Mouse (Mus musculus): Measurements from ENCODE around the gene Trappc6a.

The Trappc6a gene

GRCm38 (mm10) chr7:19508150-19508923 is at the start of gene Trappc6a, which contains the start of gene Bloc1s3:
TSS of gene Trappc6a (plus strand) at chr7:19508395.
TSS of gene Bloc1s3 (minus strand) at chr7:19508367.
- DNase-seq = peak; percentile 96

DNA sequence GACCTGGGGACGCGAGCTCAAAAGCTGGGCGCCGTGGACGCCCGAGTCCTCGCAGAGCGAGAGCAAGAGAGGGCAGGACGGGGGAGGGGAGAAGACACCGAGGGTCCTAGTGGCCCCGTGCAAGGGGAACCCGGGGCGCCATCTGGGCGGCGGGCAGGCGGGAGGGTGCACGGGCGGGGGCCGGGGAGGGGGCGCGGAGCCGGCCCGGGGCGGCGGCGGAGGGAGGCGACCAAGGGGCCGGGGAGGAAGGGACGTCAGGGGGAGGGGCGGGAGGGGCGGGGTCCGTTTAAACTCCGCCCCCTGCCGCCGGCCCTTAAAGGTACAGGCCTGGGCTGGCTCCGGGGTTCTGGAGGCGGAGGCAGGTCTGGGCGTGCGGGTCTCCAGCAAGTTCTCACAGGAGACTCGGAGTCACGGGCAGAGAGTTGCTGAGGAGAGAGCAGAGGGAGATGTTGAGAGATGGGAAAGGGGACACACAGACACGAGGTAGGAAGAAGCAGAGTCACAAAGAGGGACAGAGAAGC is 49.5 kb upstream of the Trappc6a start, which contains the start of gene Mark4:
TSS of gene Mark4 (minus strand) at position 231 of the 521 bp plus-strand sequence.
- DNase-seq = peak; percentile 89

- no peak for DNase-seq
These were observed 48.9 kb upstream of the Trappc6a start for GRCm38 (mm10) chr7:19459144-19459870.

DNA sequence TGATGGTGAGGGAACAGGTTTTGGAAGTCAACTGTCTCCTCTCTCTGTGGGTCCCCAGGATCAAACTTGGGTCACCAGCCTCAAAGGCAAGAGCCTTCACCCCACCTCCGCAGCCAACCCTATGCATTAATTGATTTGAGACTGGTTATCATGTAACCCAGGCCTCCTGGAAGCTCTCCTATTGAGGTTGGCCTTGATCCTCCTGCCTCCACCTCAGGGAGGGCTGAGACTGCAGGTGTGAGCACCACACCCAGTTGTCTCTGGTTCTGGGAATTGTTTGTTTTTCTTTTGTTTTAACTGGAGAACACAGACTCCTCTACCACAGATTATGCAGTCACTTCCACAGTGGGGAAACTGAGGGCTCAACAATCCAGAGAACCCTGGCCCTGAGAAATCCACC is 47.7 kb upstream of the Trappc6a start:
- DNase-seq = no peak

- peak; percentile 86 for DNase-seq
These were observed 46.7 kb upstream of the Trappc6a start for GRCm38 (mm10) chr7:19461488-19461887.

GRCm38 (mm10) chr7:19462443-19462842 is 45.8 kb upstream of the Trappc6a start:
- DNase-seq = no peak

GRCm38 (mm10) chr7:19462884-19463381 is 45.3 kb upstream of the Trappc6a start, which contains the start of gene Exoc3l2:
TSS of gene Exoc3l2 (plus strand) at chr7:19463331.
- peak; percentile 60 for DNase-seq

GRCm38 (mm10) chr7:19464367-19465307 is 43.6 kb upstream of the Trappc6a start:
- peak; percentile 56 for DNase-seq

- peak; percentile 63 for DNase-seq
These were observed 41.5 kb upstream of the Trappc6a start for GRCm38 (mm10) chr7:19466602-19467145.

- DNase-seq = no peak
These were observed 40.6 kb upstream of the Trappc6a start for GRCm38 (mm10) chr7:19467638-19468037.

GRCm38 (mm10) chr7:19468279-19468678 is 39.9 kb upstream of the Trappc6a start:
- DNase-seq = no peak

GRCm38 (mm10) chr7:19469404-19469803 is 38.8 kb upstream of the Trappc6a start:
- no peak for DNase-seq

GRCm38 (mm10) chr7:19470308-19470707 is 37.9 kb upstream of the Trappc6a start:
- no peak for DNase-seq

- peak; percentile 82 for DNase-seq
These were observed 35.8 kb upstream of the Trappc6a start for GRCm38 (mm10) chr7:19472403-19472802.

DNA sequence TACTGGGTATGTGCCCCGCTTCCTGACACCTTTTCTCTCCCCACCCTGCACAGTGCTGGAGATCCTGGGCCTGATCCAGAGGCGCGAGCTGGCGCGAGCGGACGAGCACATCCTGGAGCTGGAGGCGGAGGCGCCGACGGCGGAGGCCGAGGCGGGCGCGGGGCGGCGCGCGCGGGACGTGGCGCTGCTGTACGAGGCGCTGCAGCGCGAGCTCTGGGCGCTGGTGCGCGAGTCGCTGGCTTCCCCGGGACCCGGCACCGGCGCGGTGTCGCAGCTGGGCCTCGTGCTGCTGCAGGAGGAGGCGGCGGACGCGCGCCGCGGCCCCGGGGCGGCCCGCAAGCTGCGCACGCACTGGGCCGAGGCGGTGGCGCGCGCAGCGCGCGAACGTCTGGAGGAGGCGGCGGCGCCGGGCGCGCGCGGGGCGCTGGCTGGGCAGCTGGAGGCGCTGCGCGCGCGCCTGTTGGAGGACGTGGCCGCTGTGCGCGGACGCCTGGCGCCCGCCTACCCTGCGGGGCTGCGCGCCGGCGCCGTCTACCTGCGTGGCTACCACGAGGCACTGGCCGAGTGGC is 34.2 kb upstream of the Trappc6a start:
- DNase-seq = peak; percentile 86

DNA sequence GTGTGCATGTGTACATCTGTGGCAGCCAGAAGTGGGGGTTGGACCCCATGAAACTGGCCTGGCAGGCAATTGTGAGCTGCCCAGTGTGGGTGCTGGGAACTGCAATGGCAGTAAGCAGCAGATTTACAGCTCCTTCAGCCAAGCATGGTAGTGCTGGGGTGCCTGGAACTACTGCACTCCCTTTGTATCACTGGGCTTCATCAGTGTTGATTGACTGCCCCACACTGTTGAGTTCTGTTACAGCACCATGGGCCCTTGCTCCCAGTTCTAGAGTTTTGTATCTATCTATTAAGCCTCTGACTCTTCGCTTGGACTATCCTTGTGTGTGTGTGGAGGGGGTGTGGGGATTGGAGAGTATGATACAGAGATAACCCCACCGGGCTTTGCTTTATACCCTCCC is 31.1 kb upstream of the Trappc6a start:
- DNase-seq = peak; percentile 19

GRCm38 (mm10) chr7:19477624-19478384 is 30.4 kb upstream of the Trappc6a start:
- peak; percentile 78 for DNase-seq

- no peak for DNase-seq
These were observed 24.9 kb upstream of the Trappc6a start for GRCm38 (mm10) chr7:19483281-19483680.

DNA sequence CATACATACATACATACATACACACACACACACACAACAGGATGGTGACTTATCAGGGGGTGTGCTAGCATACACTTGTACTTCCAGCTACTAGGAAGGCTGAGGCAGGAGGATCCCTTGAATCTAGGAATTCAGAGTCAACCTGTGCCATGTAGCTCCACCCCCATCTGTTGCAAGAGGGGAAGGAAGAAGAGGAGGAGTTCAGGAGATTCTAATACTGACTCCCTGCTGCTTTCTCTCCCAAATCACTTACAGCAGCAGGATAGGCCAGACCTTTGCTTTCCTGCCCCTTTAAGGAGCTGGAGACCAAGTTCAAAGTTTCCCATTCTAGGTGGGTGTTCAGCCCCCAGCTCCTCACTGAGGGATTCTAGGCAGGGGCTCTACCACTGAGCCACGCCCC is 22.7 kb upstream of the Trappc6a start:
- no peak for DNase-seq

DNA sequence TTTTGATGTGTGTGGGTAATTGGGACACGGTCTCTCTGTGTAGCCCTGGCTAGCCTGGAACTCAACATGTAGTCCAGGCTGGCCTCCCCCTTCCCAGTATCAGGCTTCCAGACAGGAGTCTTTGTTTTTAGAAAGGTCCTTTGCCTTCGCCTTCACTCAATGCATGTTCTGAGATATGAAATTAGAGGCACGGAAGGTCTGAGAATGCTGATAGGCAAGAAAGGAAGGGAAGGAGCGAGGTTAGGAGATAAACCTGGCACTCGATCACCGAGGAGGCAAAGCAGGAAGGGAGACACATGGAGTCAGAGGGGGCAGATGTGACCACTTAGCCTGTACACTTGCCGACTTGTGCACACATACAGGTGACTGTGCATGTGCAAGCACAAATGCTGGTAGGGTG is 21.6 kb upstream of the Trappc6a start:
- DNase-seq = no peak

DNA sequence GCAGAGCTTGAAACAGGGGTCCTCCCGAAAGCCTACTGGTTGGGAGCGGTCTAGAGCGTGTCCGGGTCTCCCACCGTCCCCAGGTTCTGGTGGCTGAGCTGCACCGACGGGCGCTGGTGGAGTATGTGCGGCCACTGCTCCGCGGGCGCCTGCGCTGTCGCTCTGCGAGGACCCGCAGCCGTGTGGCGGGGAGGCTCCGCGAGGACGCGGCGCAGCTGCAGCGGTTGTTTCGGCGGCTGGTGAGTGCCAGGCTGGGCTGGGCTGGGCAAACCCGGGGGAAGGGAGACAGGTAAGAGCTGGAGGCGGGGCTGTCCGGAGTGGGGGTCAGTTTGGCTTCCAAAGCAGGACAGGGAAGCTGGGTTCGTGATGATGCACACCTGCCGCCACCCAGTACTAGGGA is 18.7 kb upstream of the Trappc6a start:
- DNase-seq = no peak
